Mouse (Mus musculus): ENCODE results near the gene Socs3.
A peak's percentile ranks its signal among the peaks of the same experiment; 100 is the strongest.

Socs3 gene

GRCm38 (mm10) chr11:117972656-117973558, 3.1 kb upstream of the Socs3 start:
- DNase-seq (ENCODE audit: inconsistent ontology term): no peak

GRCm38 (mm10) chr11:117971646-117972242, 1.9 kb upstream of the Socs3 start:
- no peak for DNase-seq (ENCODE audit: inconsistent ontology term)

- peak; percentile 30 for DNase-seq (ENCODE audit: inconsistent ontology term)
Observed at GRCm38 (mm10) chr11:117971100-117971499, 1.3 kb upstream of the Socs3 start.

- DNase-seq (ENCODE audit: inconsistent ontology term): peak; percentile 100
Observed at GRCm38 (mm10) chr11:117969100-117969944, 525 bp downstream of the Socs3 start.

GRCm38 (mm10) chr11:117968716-117969099, 1.1 kb downstream of the Socs3 start:
- no peak for DNase-seq (ENCODE audit: inconsistent ontology term)

GRCm38 (mm10) chr11:117968016-117968671, 1.7 kb downstream of the Socs3 start:
- DNase-seq (ENCODE audit: inconsistent ontology term): no peak

- peak; percentile 44 for DNase-seq (ENCODE audit: inconsistent ontology term)
Observed at GRCm38 (mm10) chr11:117967249-117968015, 2.4 kb downstream of the Socs3 start.

GRCm38 (mm10) chr11:117966506-117967100, 3.2 kb downstream of the Socs3 start:
- peak; percentile 43 for DNase-seq (ENCODE audit: inconsistent ontology term)

- DNase-seq (ENCODE audit: inconsistent ontology term): peak; percentile 36
Observed at GRCm38 (mm10) chr11:117965561-117965981, 4.3 kb downstream of the Socs3 start.

GRCm38 (mm10) chr11:117965052-117965451, 4.8 kb downstream of the Socs3 start:
- DNase-seq (ENCODE audit: inconsistent ontology term): peak; percentile 54

- no peak for DNase-seq (ENCODE audit: inconsistent ontology term)
Observed at GRCm38 (mm10) chr11:117964294-117964693, 5.6 kb downstream of the Socs3 start.

- no peak for DNase-seq (ENCODE audit: inconsistent ontology term)
Observed at GRCm38 (mm10) chr11:117963872-117964271, 6.0 kb downstream of the Socs3 start.

GRCm38 (mm10) chr11:117963091-117963793, 6.6 kb downstream of the Socs3 start:
- peak; percentile 100 for DNase-seq (ENCODE audit: inconsistent ontology term)

- DNase-seq (ENCODE audit: inconsistent ontology term): peak; percentile 58
Observed at GRCm38 (mm10) chr11:117962228-117963067, 7.4 kb downstream of the Socs3 start.

- no peak for DNase-seq (ENCODE audit: inconsistent ontology term)
Observed at GRCm38 (mm10) chr11:117960601-117961000, 9.2 kb downstream of the Socs3 start.

- no peak for DNase-seq (ENCODE audit: inconsistent ontology term)
Observed at GRCm38 (mm10) chr11:117959741-117960381, 10.0 kb downstream of the Socs3 start.

- DNase-seq (ENCODE audit: inconsistent ontology term): no peak
Observed at GRCm38 (mm10) chr11:117959166-117959565, 10.7 kb downstream of the Socs3 start.

GRCm38 (mm10) chr11:117958197-117958596, 11.7 kb downstream of the Socs3 start:
- peak; percentile 62 for DNase-seq (ENCODE audit: inconsistent ontology term)
